Mouse (Mus musculus) gastrocnemius, postnatal 10 days (tissue): ENCODE results near the gene Pus7. TPM values are rescaled to one million over a fixed set of nuclear protein-coding genes. Genes with fewer than 3 reads are reported as not detected.

Experiments used
- total RNA-seq, 2 experiments: library from RNA; stranded (reverse); gene quantifications; 2 replicates each; pipeline ENCODE4 v1.2.3; 2021

Pus7 gene
- total RNA-seq, 2 experiments from 2014 or later, result 13.0 to 16.4 TPM

Other genes with a start within 250 kb of the Pus7 start
- 10 to 100 TPM; 35.7 to 41.2 TPM for gene Srpk2, start 99.1 kb downstream of the Pus7 start, total RNA-seq
- gene Rint1, start 4.0 kb upstream of the Pus7 start, total RNA-seq, result 10 to 100 TPM in 1 of 2 experiments, 1 to 10 TPM in 1; 9.8 to 13.8 TPM
- 10 to 100 TPM; 54.0 to 56.1 TPM for gene Tomm7, start 60.5 kb upstream of the Pus7 start, total RNA-seq
- 10 to 100 TPM; 15.9 to 20.0 TPM for gene Fam126a, start 247.0 kb upstream of the Pus7 start, total RNA-seq